Mouse (Mus musculus) intestine, embryonic 16.5 days (tissue): ENCODE measurements at regions not wholly inside any gene's neighbourhood (a gene's known extent, or its start where the extent isn't known, plus 50 kb on each side); places are given as distances from the start of the nearest gene placed in this dataset.

Experiments used
- ATAC-seq: fragments of 200-750 bp; cut with Nextera tagmentation; 2 replicates; pipeline ENCODE4 v1.8.0; 2017; ENCODE audit warnings: moderate TSS enrichment, moderate library complexity
- H3K27ac ChIP-seq: fragments of 300-500 bp; sonication (generic); 2 replicates; pipeline ENCODE4 v1.5.1; 2014; ENCODE audit warnings: mild to moderate bottlenecking, low read length
- H3K27me3 ChIP-seq: fragments of 300-500 bp; sonication (generic); replicated peaks from 2 replicates; pipeline ENCODE4 v1.6.1; 2014; ENCODE audit warnings: low read length, control low read depth, mixed read lengths; ENCODE audit not compliant: control insufficient read depth, insufficient read depth
- H3K36me3 ChIP-seq: fragments of 300-500 bp; sonication (generic); 2 replicates; pipeline ENCODE4 v1.6.1; 2014; ENCODE audit warnings: low read length, control low read depth; ENCODE audit not compliant: control insufficient read depth, insufficient read depth
- H3K4me1 ChIP-seq: fragments of 300-500 bp; sonication (generic); 2 replicates; pipeline ENCODE4 v1.6.1; 2014; ENCODE audit warnings: low read length, control low read depth, mixed read lengths; ENCODE audit not compliant: control insufficient read depth, insufficient read depth
- H3K4me2 ChIP-seq: fragments of 300-500 bp; sonication (generic); 2 replicates; pipeline ENCODE4 v1.6.1; 2014; ENCODE audit warnings: low read depth, low read length, control low read depth
- H3K4me3 ChIP-seq: fragments of 300-500 bp; sonication (generic); 2 replicates; pipeline ENCODE4 v1.5.1; 2014; ENCODE audit warnings: mild to moderate bottlenecking, low read length
- H3K9ac ChIP-seq: fragments of 300-500 bp; sonication (generic); 2 replicates; pipeline ENCODE4 v1.6.1; 2014; ENCODE audit warnings: low read depth, low read length
- H3K9me3 ChIP-seq: fragments of 300-500 bp; sonication (generic); 2 replicates; pipeline ENCODE4 v1.6.1; 2016; ENCODE audit warnings: low read length, control low read depth; ENCODE audit not compliant: control insufficient read depth
- WGBS: fragments of 180-500 bp; shearing (Covaris S2); extraction: QIAGEN DNeasy Blood & Tissue Kit; methylation state at CpG from one replicate; pipeline ENCODE4 v1.1.7; 2014; 5-methylcytosine and 5-hydroxymethylcytosine counted together

DNA sequence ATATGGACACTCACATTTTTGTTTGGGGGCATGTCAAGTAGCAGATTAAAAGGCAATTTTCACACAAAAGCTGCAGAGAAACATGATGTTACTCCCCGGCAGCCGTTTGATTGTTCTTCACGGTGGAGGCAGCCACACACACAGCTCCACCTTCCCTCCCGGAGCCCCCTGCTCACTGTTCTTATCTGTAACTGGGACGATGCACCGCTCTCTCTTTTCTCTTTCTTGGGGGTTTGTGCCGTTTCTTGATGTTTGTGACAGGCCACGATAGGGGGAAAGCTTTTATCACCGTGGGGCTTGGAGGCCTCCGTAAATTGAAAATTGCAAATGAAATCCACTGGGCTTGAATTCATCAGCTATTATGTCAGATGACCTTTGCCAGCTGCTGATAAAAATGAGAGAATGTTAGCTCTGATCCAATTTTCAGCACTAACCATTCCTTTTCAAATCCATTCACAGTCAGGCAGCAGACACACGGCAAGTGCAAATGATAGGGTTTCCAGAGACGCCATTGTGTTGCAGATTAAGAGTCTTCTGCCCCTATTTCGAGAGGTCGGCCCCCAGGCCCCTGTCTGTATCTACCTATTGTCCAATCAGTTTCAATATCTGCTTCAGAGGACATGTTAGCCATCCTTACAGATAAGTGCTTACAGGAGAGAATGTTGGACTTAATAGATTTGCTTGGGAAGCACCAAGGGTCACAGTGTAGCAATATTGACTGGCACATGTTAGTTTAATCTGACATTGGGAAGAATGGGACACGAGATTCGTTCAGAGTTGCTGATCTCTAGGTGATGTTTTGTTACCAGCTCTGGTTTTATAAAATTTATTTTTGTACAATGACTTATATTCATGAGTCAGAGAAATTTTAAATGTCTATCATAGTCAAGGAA is 168.1 kb upstream of the Sox2 start:
- no peaks in the 10 kb centered on the region for H3K36me3 ChIP-seq
- WGBS = 54% methylated on average over 16 of the region's 16 CpGs
- H3K4me3 ChIP-seq = no peak overlapping the region
- no peaks in the 10 kb centered on the region for H3K27me3 ChIP-seq
- H3K9me3 ChIP-seq = no peaks in the 10 kb centered on the region
- no peak overlapping the region for H3K9ac ChIP-seq
- no peak for ATAC-seq
- H3K4me1 ChIP-seq = 0 out of 2 replicates have a peak, but pooled peaks cover 3% of the 10 kb centered on the region
- H3K27ac ChIP-seq = no peak overlapping the region
- H3K4me2 ChIP-seq = no peak overlapping the region

- Histone ChIP-seq H3K9me3 (no peaks in the 10 kb centered on the region), H3K27me3 (no peaks in the 10 kb centered on the region), H3K27ac (no peak overlapping the region), H3K4me3 (no peak overlapping the region), H3K4me2 (no peak overlapping the region), H3K36me3 (no peaks in the 10 kb centered on the region), H3K9ac (no peak overlapping the region), H3K4me1 (no peaks in the 10 kb centered on the region)
- no peak for ATAC-seq
- WGBS = 64% methylated on average over 3 of the region's 3 CpGs
Observed at GRCm38 (mm10) chr3:34481314-34481713, 168.9 kb upstream of the Sox2 start.

GRCm38 (mm10) chr3:34474126-34474525 is 176.1 kb upstream of the Sox2 start:
- ATAC-seq = no peak
- Histone ChIP-seq H3K27me3 (no peaks in the 10 kb centered on the region), H3K9me3 (no peaks in the 10 kb centered on the region), H3K36me3 (no peaks in the 10 kb centered on the region), H3K4me1 (no peaks in the 10 kb centered on the region), H3K27ac (no peak overlapping the region), H3K4me3 (no peak overlapping the region), H3K4me2 (no peak overlapping the region), H3K9ac (no peak overlapping the region)
- 57% methylated on average over 4 of the region's 4 CpGs for WGBS

- no peak overlapping the region for H3K9ac ChIP-seq
- no peak overlapping the region for H3K27ac ChIP-seq
- H3K4me2 ChIP-seq = no peak overlapping the region
- no peaks in the 10 kb centered on the region for H3K9me3 ChIP-seq
- no peaks in the 10 kb centered on the region for H3K27me3 ChIP-seq
- no peaks in the 10 kb centered on the region for H3K4me1 ChIP-seq
- H3K36me3 ChIP-seq = no peaks in the 10 kb centered on the region
- ATAC-seq = no peak
- 83% methylated on average over 5 of the region's 5 CpGs for WGBS
- no peak overlapping the region for H3K4me3 ChIP-seq
Observed at GRCm38 (mm10) chr3:34470721-34471120, 179.5 kb upstream of the Sox2 start.

DNA sequence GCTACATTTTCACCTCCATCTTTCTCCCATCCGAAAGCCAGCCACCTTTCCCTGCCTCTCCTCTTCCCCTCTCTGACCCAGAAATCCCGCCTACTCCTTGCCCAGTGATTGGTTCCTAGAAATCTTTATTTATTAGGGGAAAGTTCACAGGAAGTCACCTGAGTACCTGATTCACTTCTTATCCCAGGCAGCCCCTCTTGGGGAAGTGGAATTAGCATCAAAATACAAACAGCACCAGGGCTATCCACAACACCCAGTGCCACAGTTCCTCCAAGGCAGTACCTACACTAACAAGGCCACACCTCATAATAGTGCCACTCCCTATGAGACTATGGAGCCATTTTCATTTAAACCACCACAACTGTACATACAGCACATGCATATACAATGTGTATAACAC is 180.3 kb upstream of the Sox2 start:
- Histone ChIP-seq H3K4me1 (no peaks in the 10 kb centered on the region), H3K27me3 (no peaks in the 10 kb centered on the region), H3K36me3 (no peaks in the 10 kb centered on the region), H3K4me3 (no peak overlapping the region), H3K4me2 (no peak overlapping the region), H3K9me3 (no peaks in the 10 kb centered on the region), H3K9ac (no peak overlapping the region), H3K27ac (no peak overlapping the region)
- no peak for ATAC-seq
- WGBS = 74% methylated on average over 2 of the region's 2 CpGs

- 54% methylated on average over 4 of the region's 4 CpGs for WGBS
- ATAC-seq = no peak
Observed at GRCm38 (mm10) chr3:34466312-34466711, 183.9 kb upstream of the Sox2 start.

DNA sequence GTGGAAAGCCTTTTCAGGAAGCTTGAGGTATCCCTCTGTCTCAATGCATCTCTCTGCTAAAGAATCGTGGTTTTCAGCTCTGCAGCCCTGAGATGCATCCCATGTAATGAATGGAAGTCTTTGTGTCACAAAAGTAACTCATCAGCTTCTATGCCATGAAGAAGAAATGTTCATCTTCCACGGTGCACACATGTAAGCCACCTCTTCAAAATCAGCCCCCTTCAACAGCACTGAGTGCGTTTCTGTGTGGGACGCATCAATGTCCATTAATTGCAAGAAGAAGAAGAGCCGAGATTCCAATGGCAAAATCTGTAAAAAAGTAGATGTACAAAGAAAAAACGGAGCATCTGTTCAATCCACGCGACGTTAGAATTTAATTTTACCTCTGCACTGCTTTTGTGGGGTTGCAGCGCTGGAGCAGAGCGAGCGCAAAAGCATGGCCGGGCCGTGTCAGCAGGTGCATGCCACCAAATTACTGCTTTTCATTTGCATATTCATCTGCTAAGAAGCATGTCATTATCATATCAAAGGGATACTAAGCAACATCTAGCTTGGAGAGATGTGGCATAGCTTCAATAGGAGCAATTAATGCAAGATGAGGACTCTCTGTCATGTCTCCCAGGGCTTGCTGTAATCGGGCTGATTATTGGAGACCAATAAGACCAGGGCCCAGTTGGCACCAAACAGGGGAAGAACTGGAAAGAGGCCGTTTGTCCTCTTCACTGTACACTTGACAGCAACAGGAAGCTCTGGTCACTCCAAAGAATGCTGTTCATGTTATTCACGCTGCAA is 185.0 kb upstream of the Sox2 start:
- Histone ChIP-seq H3K4me1 (no peaks in the 10 kb centered on the region), H3K36me3 (no peaks in the 10 kb centered on the region), H3K27me3 (no peaks in the 10 kb centered on the region), H3K4me2 (no peak overlapping the region), H3K27ac (no peak overlapping the region), H3K9ac (no peak overlapping the region), H3K4me3 (no peak overlapping the region), H3K9me3 (no peaks in the 10 kb centered on the region)
- ATAC-seq = no peak
- WGBS = 78% methylated on average over 17 of the region's 17 CpGs

More at GRCm38 (mm10) chr3:34466312-34466711, 183.9 kb upstream of the Sox2 start:
- no peaks in the 10 kb centered on the region for H3K36me3 ChIP-seq
- H3K9ac ChIP-seq = no peak overlapping the region
- H3K4me3 ChIP-seq = no peak overlapping the region
- H3K27ac ChIP-seq = no peak overlapping the region
- H3K9me3 ChIP-seq = no peaks in the 10 kb centered on the region
- no peaks in the 10 kb centered on the region for H3K27me3 ChIP-seq
- no peaks in the 10 kb centered on the region for H3K4me1 ChIP-seq
- H3K4me2 ChIP-seq = no peak overlapping the region

DNA sequence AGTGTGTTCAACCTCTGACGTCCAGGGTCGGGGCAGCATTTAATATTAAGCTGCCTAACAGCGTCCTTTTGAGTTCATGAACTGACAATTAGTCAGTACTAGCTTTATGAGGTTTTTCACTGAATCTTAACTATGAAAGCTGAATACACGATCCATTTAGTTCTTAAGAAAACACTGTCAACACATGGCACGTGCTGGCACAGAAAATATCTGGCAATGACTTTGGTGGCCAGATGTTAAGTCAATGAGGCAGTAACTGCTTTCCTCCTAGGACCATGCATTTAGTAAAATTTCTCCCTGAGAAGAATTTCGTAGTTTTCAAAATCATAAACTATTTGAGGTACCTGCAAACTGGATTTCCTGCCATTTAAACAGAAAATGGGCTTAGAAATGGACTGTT is 191.4 kb upstream of the Sox2 start:
- Histone ChIP-seq H3K4me1 (no peaks in the 10 kb centered on the region), H3K4me2 (no peak overlapping the region), H3K9me3 (no peaks in the 10 kb centered on the region), H3K9ac (no peak overlapping the region), H3K36me3 (no peaks in the 10 kb centered on the region), H3K27me3 (no peaks in the 10 kb centered on the region), H3K4me3 (no peak overlapping the region), H3K27ac (no peak overlapping the region)
- WGBS = 73% methylated on average over 6 of the region's 6 CpGs
- ATAC-seq = no peak

GRCm38 (mm10) chr3:34457821-34458220 is 192.4 kb upstream of the Sox2 start:
- 88% methylated on average over 1 of the region's 1 CpGs for WGBS
- H3K4me1 ChIP-seq = no peaks in the 10 kb centered on the region
- no peak overlapping the region for H3K4me2 ChIP-seq
- H3K36me3 ChIP-seq = no peaks in the 10 kb centered on the region
- no peak for ATAC-seq
- H3K9me3 ChIP-seq = no peaks in the 10 kb centered on the region
- no peak overlapping the region for H3K27ac ChIP-seq
- H3K4me3 ChIP-seq = no peak overlapping the region
- H3K9ac ChIP-seq = no peak overlapping the region
- no peaks in the 10 kb centered on the region for H3K27me3 ChIP-seq
